Mouse (Mus musculus) layer of hippocampus, adult 2 months (tissue): ENCODE data around the gene Fam129b. TPM values are rescaled to one million over a fixed set of nuclear protein-coding genes. Genes with fewer than 3 reads are reported as not detected.
"Not testable (repeated sequence)": the region's sequence is repeated elsewhere in the genome, so short reads cannot be mapped to it uniquely, and the experiment has no call there.

ENCODE experiments used
- DNase-seq, 2 experiments: peaks; one replicate each; pipeline ENCODE4 v3.0.0; 2022; ENCODE audit warnings: low spot score in 2 of 2
- H3K27ac ChIP-seq: fragments of 200-600 bp; 2 replicates; pipeline ENCODE4 v1.8.1; 2022
- H3K4me3 ChIP-seq: fragments of 200-600 bp; 2 replicates; pipeline ENCODE4 v1.8.1; 2022; ENCODE audit warnings: mild to moderate bottlenecking
- CTCF ChIP-seq: fragments of 200-600 bp; conservative IDR thresholded peaks from 2 replicates; pipeline ENCODE4 v1.8.1; 2022; ENCODE audit warnings: antibody characterized with exemption, mild to moderate bottlenecking, moderate library complexity
- total RNA-seq, 2 experiments: library from RNA; stranded (reverse); gene quantifications; 2 replicates each; pipeline ENCODE4 v1.2.3; 2021

Fam129b gene
- total RNA-seq, 2 experiments from 2014 or later: 14.5 to 14.9 TPM

DNA sequence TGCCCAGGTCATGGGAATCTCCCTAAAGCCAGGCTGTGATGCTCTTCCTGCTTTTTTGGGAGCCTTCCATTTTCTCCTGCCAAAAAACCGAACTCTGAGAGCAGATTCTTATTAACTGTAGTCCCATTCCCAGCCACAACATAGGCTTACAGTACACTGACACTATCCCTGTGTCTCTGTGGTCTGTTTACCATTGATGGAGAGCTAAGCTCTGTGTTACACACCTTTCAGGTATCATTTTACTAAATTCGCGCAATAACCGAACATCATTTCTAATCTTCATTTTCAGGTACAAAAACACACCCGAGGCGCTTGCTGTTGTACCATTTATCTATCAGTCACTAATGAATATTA lies 28.5 kb upstream of the Fam129b start:
- Histone ChIP-seq H3K4me3 (peak overlapping the region; percentile 51), H3K27ac (peak overlapping the region; percentile 77)
- DNase-seq: no peak
- peak; percentile 22; the same call in 1 of the 2 replicates for TF ChIP-seq CTCF

DNA sequence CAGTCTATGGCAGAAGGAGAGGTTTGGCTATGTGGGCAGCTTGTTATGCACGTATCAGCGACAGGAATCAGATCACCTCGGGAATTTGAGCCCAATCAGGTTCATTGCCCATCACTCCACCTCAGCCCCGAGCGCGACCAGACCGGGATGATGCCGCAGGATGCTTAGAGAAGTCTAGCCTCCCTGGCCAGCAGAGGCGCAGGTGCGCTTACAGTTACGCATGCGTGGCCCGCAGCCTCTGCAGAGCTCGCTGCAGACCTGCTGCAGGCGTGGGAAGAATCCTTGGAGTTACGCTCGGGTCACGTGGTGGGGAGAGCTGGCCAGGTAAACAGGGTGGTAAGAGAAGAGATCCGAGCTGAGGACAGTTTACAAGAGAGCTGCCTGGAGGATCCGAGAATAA lies 23.8 kb upstream of the Fam129b start:
- no peak overlapping the region for H3K27ac ChIP-seq
- peak; percentile 53 to 59 for DNase-seq
- H3K4me3 ChIP-seq: peak overlapping the region; percentile 1
- peak; percentile 62 for TF ChIP-seq CTCF

- not testable (repeated sequence) for H3K27ac ChIP-seq, H3K4me3 ChIP-seq, DNase-seq
These were observed 22.2 kb upstream of the Fam129b start for GRCm38 (mm10) chr2:32853716-32854115.

- TF ChIP-seq CTCF: peak; percentile 94
- H3K4me3 ChIP-seq: no peak overlapping the region
- DNase-seq: peak; percentile 81 to 94
- no peak overlapping the region for H3K27ac ChIP-seq
These were observed 21.7 kb upstream of the Fam129b start for GRCm38 (mm10) chr2:32854206-32854605.

DNA sequence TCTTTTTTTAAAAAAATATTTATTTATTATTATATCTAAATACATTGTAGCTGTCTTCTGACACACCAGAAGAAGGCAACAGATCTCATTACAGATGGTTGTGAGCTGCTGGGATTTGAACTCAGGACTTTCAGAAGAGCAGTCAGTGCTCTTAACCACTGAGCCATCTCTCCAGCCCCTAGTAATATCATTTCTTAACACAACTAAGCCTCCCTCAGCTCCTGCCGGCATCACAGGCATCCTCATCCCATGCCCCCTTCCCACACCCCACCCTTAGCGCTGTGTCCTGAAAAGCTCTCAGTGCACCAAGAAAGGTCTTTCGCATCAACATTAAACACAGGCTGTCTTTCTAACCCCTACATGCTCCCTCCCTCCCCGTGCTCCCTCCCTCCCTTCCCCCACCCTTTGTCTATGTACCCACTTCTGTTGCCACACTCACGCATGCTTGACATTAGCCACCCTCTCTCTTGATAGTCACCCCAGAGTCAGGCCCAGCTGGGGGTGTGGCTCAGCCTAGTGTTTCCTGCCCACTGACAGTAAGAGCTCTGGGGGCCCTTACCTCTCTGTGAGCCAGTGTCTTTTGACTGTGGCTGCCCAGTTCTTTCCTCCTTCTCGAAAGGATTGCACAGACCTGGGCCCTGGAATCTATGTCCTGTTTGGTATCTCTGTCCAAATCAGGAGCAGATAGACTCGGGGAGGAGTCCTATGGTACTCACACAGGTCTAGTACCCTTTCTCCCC lies 20.7 kb upstream of the Fam129b start:
- Histone ChIP-seq H3K4me3 (no peak overlapping the region), H3K27ac (no peak overlapping the region)
- no peak for DNase-seq
- no peak for TF ChIP-seq CTCF

- TF ChIP-seq CTCF: no peak
These were observed 20.0 kb upstream of the Fam129b start for GRCm38 (mm10) chr2:32855790-32856465.

DNA sequence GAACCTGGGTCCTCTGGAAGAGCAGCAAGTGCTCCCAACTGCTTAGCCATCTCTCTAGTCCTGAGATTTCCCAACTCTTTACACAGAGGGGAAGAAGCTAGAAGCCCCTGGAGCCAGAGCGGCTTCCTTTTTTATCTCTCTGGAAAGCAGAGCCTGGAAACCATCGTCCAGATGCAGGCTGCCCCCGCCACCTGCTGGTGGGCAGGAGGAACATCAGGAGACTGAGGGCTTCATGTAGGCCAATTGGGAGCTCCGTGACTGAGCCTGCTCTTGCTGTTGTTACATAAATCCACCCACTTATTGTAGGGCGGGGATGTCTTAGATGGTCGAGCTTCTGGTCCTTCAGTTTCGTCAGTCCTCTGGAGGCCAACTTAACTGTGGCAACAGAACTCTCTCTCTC lies 18.3 kb upstream of the Fam129b start:
- Histone ChIP-seq H3K27ac (no peak overlapping the region), H3K4me3 (no peak overlapping the region)
- peak; percentile 83 for DNase-seq
- peak; percentile 96 for TF ChIP-seq CTCF

More at GRCm38 (mm10) chr2:32855790-32856465, 20.0 kb upstream of the Fam129b start:
- no peak for DNase-seq
- Histone ChIP-seq H3K27ac (no peak overlapping the region), H3K4me3 (no peak overlapping the region)

DNA sequence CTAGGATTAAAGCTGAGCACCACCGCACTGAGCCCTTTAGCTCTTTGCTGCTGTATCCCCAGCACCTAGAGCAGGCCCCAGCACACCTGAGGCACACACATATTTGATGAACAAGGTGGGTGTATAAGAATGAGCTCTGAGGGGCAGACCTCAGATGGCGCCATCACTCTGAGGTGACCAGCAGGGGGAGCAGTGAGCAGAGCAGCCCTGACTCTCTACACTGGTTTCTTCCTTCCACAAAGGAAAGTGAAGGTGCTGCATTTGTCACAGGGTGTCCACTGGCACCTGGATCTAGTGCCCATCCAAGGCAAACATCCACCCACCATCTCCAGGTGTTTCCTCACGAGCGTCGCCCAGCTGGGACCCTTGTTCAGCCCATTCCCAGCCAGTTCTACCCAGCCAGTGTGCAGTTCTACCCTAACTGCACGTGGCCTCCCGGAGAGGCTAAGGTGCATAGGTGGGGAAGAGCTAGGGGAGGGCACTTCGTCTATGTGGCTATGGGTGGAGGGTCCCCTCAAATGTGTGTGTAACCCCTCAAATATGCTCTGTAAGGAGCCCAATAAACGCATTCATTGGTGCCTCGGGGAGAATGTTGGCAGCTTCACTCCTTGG lies 16.8 kb upstream of the Fam129b start:
- Histone ChIP-seq H3K4me3 (no peak overlapping the region), H3K27ac (no peak overlapping the region)
- peak; percentile 96 for TF ChIP-seq CTCF
- DNase-seq: peak in 1 of 2 experiments; percentile 55

GRCm38 (mm10) chr2:32859622-32860012 lies 16.3 kb upstream of the Fam129b start:
- H3K4me3 ChIP-seq: no peak overlapping the region
- no peak for TF ChIP-seq CTCF
- DNase-seq: no peak
- no peak overlapping the region for H3K27ac ChIP-seq

DNA sequence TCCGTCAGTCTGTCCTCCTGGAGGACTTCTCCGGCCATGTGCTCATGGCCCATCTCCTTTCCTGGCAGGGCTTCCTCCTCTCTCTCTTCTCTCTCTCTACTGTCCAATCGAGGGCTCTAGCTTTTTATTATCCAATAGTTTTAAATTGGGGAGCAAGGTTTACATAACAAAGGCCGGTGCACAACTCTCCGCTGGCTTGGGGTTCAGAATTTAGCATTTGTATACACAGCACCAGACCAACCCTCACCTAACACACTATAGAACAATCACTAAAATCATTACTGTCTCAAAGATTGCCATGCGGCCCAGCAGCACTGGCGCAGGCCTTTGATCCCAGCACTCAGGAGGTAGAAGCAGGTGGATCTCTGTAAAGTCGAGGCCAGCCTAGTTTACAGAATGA lies 15.1 kb upstream of the Fam129b start:
- no peak overlapping the region for H3K27ac ChIP-seq
- no peak for DNase-seq
- H3K4me3 ChIP-seq: no peak overlapping the region
- TF ChIP-seq CTCF: no peak

DNA sequence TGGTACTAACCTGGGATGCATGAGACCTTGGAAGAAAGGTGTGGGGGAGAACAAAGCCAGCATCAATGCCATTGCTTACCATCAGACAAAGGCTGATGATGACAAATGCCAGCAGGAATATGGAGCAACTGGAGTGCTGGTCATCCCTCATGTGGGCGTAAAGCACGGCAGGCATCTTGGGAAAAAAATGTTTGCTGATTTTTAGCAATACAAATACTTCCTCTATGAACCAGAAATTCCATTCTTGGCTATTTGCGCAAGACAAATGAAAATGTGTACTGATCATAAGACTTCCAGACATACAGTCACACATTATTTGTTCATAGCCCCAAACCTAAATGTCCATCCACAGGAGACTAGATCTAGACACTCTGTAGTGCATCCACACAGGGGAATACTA lies 12.6 kb upstream of the Fam129b start:
- TF ChIP-seq CTCF: no peak
- Histone ChIP-seq H3K27ac (no peak overlapping the region), H3K4me3 (no peak overlapping the region)
- no peak for DNase-seq

DNA sequence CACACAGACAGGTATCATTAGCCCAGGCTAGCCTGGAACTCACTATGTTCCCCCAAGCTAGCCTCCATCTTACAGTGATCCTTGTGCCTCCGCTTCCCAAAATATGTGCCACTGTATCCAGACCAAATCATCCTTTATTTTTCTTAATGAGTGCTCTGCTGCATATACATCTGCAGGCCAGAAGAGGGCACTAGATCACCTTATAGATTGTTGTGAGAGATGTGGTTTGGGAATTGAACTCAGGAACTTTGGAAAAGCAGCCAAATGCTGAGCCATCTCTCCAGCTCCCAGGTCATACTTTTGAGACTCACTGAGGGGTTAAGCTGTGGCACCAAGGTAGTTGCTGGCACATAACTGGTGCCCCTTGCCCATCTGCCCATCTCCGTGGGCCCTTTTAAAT lies 11.2 kb upstream of the Fam129b start:
- Histone ChIP-seq H3K4me3 (no peak overlapping the region), H3K27ac (no peak overlapping the region)
- DNase-seq: no peak
- peak; percentile 93 for TF ChIP-seq CTCF

- DNase-seq: no peak
- H3K4me3 ChIP-seq: no peak overlapping the region
These were observed 8.6 kb upstream of the Fam129b start for GRCm38 (mm10) chr2:32867354-32867753.

More at GRCm38 (mm10) chr2:32867354-32867753, 8.6 kb upstream of the Fam129b start:
- H3K27ac ChIP-seq: no peak overlapping the region
- TF ChIP-seq CTCF: no peak
